In the genomic region with DNA sequence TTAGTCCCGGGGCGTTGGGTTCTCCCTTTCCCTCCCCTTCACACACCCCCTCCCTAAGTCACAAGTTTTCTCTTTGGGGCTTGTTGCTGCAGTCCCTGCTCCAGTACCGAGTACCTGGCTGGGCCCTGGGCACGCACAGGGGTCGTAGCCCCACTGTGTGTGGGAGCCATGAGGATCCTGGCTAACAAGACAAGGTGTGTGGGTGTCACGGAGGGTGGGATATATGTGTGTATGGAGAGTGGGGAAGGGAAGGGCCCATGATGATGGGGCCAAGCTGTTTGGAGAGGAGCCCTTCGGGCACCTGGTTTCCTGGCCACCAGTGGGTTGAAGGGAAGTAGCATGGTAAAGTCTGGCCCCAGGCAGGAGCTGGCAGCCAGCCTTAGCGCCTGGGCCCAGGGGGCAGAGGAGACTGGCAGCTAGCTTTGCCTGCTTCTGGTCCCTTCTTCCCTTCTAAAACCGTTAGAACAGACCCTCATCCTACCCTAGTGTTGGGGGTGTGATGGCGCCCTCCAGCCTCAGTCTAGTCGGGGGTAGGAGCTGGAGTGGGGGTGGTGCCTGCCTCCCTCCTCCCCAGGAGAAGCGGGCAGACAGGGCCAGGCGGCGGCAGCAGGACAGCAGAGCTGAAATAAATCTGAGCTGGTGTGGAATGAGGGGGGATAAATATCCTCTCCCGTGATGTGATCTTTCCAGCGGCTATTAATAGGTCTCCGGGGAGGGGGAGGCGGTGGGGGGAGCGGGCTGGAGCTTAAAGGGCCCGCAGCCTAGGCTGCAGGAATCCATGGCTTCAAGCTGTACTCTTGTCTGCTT, we compare ENCODE assay signal across 10 mouse cellular contexts. TPM values are rescaled to one million over a fixed set of nuclear protein-coding genes. Genes with fewer than 3 reads are reported as not detected.
DNase-seq lines count a peak whose midpoint lies in the region; ATAC-seq and TF ChIP-seq lines count a peak whose summit lies in the region.
"Had no signal": no experiment of that assay in that cellular context is flagged by ENCODE, and none has a peak within 500 bp of the region (broad histone marks: within the 10 kb centered on the region; RNA-seq: fewer than 3 reads in every experiment).

No protein-coding gene starts in this region.

- WGBS in kidney, adult 2 months, result 24% methylated on average over 20 of the region's 20 CpGs
- 7% methylated on average over 18 of the region's 20 CpGs for WGBS in forebrain, postnatal 0 days
- 5% methylated on average over 19 of the region's 20 CpGs for WGBS in hindbrain, embryonic 16.5 days
- 48% methylated on average over 19 of the region's 20 CpGs for WGBS in liver, postnatal 0 days (ENCODE audit: insufficient replicate concordance)
- WGBS in stomach, embryonic 16.5 days, result 12% methylated on average over 20 of the region's 20 CpGs

- H3K27ac ChIP-seq in kidney, adult 2 months (ENCODE audit: insufficient read depth, low read depth, low read length), result peak overlapping the region; percentile 40; the same call in 1 of the 2 replicates
- H3K27ac ChIP-seq in forebrain, postnatal 0 days (ENCODE audit: low read depth, low read length), result peak overlapping the region; percentile 85
- H3K27ac ChIP-seq in hindbrain, embryonic 16.5 days (ENCODE audit: low read depth, low read length), result peak overlapping the region; percentile 85
- H3K27ac ChIP-seq in liver, postnatal 0 days (ENCODE audit: low read depth), result 0 out of 2 replicates have a peak overlapping the region, but pooled peaks have one; percentile 1
- peak overlapping the region; percentile 98 for H3K27ac ChIP-seq in stomach, embryonic 16.5 days (ENCODE audit: low read length)

- H3K4me2 ChIP-seq in forebrain, postnatal 0 days (ENCODE audit: low read depth), result peak overlapping the region; percentile 89
- H3K4me2 ChIP-seq in hindbrain, embryonic 16.5 days (ENCODE audit: low read length), result peak overlapping the region; percentile 90
- peak overlapping the region; percentile 72 for H3K4me2 ChIP-seq in liver, postnatal 0 days (ENCODE audit: low read depth, low read length)
- H3K4me2 ChIP-seq in stomach, embryonic 16.5 days (ENCODE audit: low read depth, low read length), result peak overlapping the region; percentile 92

- no peaks in the 10 kb centered on the region for H3K9me3 ChIP-seq in forebrain, postnatal 0 days (ENCODE audit: low read length)
- H3K9me3 ChIP-seq in hindbrain, embryonic 16.5 days (ENCODE audit: control insufficient read depth, low read length), result no peaks in the 10 kb centered on the region
- no peaks in the 10 kb centered on the region for H3K9me3 ChIP-seq in liver, postnatal 0 days (ENCODE audit: low read length)
- H3K9me3 ChIP-seq in stomach, embryonic 16.5 days (replicated peaks; ENCODE audit: control insufficient read depth, low read length), result no peaks in the 10 kb centered on the region

- H3K4me1 ChIP-seq in kidney, adult 2 months (ENCODE audit: control insufficient read depth, insufficient read depth, low read length), result peaks cover 28% of the 10 kb centered on the region
- H3K4me1 ChIP-seq in forebrain, postnatal 0 days (ENCODE audit: insufficient read depth), result peaks cover 25% of the 10 kb centered on the region
- peaks cover 61% of the 10 kb centered on the region for H3K4me1 ChIP-seq in hindbrain, embryonic 16.5 days (ENCODE audit: control insufficient read depth, insufficient read depth, low read depth, low read length)
- H3K4me1 ChIP-seq in liver, postnatal 0 days (ENCODE audit: insufficient read depth), result peaks cover 32% of the 10 kb centered on the region
- H3K4me1 ChIP-seq in stomach, embryonic 16.5 days (ENCODE audit: control insufficient read depth, insufficient read depth, low read length), result peaks cover 70% of the 10 kb centered on the region

- H3K9ac ChIP-seq in forebrain, postnatal 0 days, result peak overlapping the region; percentile 61
- peak overlapping the region; percentile 71 for H3K9ac ChIP-seq in hindbrain, embryonic 16.5 days (ENCODE audit: low read depth, low read length)
- 0 out of 2 replicates have a peak overlapping the region, but pooled peaks have one; percentile 1 for H3K9ac ChIP-seq in liver, postnatal 0 days (replicated peaks)
- H3K9ac ChIP-seq in stomach, embryonic 16.5 days (ENCODE audit: low read length), result peak overlapping the region; percentile 76

- peak; percentile 36 for ATAC-seq in forebrain, postnatal 0 days
- ATAC-seq in hindbrain, embryonic 16.5 days, result peak; percentile 34; the same call in 1 of the 2 replicates
- no peak for ATAC-seq in liver, postnatal 0 days
- ATAC-seq in stomach, embryonic 16.5 days (ENCODE audit: insufficient read depth, low FRiP score), result peak; percentile 34; the same call in 1 of the 2 replicates

- H3K4me3 ChIP-seq in kidney, adult 2 months (ENCODE audit: insufficient read depth, low read depth, low read length), result peak overlapping the region; percentile 26; the same call in 1 of the 2 replicates
- peak overlapping the region; percentile 40 for H3K4me3 ChIP-seq in forebrain, postnatal 0 days (ENCODE audit: low read depth, low read length)
- peak overlapping the region; percentile 45 for H3K4me3 ChIP-seq in hindbrain, embryonic 16.5 days (ENCODE audit: low read length)
- H3K4me3 ChIP-seq in liver, postnatal 0 days (ENCODE audit: low read depth, low read length), result no peak overlapping the region
- H3K4me3 ChIP-seq in stomach, embryonic 16.5 days (replicated peaks; ENCODE audit: low read length), result peak overlapping the region; percentile 52

- no peak for TF ChIP-seq EP300 in liver, postnatal 0 days (IDR thresholded peaks at IDR 0.05; ENCODE audit: low read depth)

- no peak for TF ChIP-seq CTCF in kidney, adult 2 months (conservative IDR thresholded peaks at IDR 0.05; ENCODE audit: insufficient read depth, insufficient read length, low read depth, low read length)
- TF ChIP-seq CTCF in forebrain, postnatal 0 days (IDR thresholded peaks at IDR 0.05; ENCODE audit: low read depth), result no peak
- TF ChIP-seq CTCF in liver, postnatal 0 days (IDR thresholded peaks at IDR 0.05; ENCODE audit: low read depth), result no peak

- no peaks in the 10 kb centered on the region for H3K27me3 ChIP-seq in kidney, adult 2 months (replicated peaks; ENCODE audit: control insufficient read depth, insufficient read depth, low read length)
- no peaks in the 10 kb centered on the region for H3K27me3 ChIP-seq in forebrain, postnatal 0 days (ENCODE audit: insufficient read depth, low read length)
- H3K27me3 ChIP-seq in hindbrain, embryonic 16.5 days (replicated peaks; ENCODE audit: control insufficient read depth, insufficient read depth, low read length), result no peaks in the 10 kb centered on the region
- 0 out of 2 replicates have a peak, but pooled peaks cover 3% of the 10 kb centered on the region for H3K27me3 ChIP-seq in liver, postnatal 0 days (ENCODE audit: insufficient read depth, low read length)
- no peaks in the 10 kb centered on the region for H3K27me3 ChIP-seq in stomach, embryonic 16.5 days (ENCODE audit: control insufficient read depth, insufficient read depth, low read length)
- H3K27me3 ChIP-seq: Patski had no signal

- TF ChIP-seq POLR2A in kidney, adult 2 months (IDR thresholded peaks at IDR 0.05; ENCODE audit: low read depth, low read length), result no peak

- no peaks in the 10 kb centered on the region for H3K36me3 ChIP-seq in kidney, adult 2 months (ENCODE audit: control insufficient read depth, insufficient read depth, low read length)
- peaks cover 29% of the 10 kb centered on the region for H3K36me3 ChIP-seq in forebrain, postnatal 0 days (ENCODE audit: insufficient read depth)
- H3K36me3 ChIP-seq in hindbrain, embryonic 16.5 days (ENCODE audit: control insufficient read depth, insufficient read depth, low read length), result no peaks in the 10 kb centered on the region
- peaks cover 4% of the 10 kb centered on the region; the same call in 1 of the 2 replicates for H3K36me3 ChIP-seq in liver, postnatal 0 days (replicated peaks; ENCODE audit: insufficient read depth, low read length)
- H3K36me3 ChIP-seq in stomach, embryonic 16.5 days (ENCODE audit: control insufficient read depth, insufficient read depth, low read length), result no peaks in the 10 kb centered on the region

- peak; percentile 56 for DNase-seq in kidney, adult 2 months
- no peak for DNase-seq in kidney, adult 8-10 months
- peak; percentile 83 for DNase-seq in brain, adult 2 months (ENCODE audit: low read depth, low spot score)
- peak; percentile 61 for DNase-seq in forebrain, postnatal 0 days
- DNase-seq in liver, postnatal 0 days, result no peak
- no peak for DNase-seq in spleen, postnatal 10 days (ENCODE audit: low spot score in 2 of 2)

RNA-seq across cellular contexts. Expression of a gene that starts 16.9 kb away (rescaled TPM):
- polyA plus RNA-seq in kidney, adult 2 months (2012; rRNA removed), result 23.1 and 25.1 TPM in 2 replicates
- 29.2 and 38.7 TPM in 2 replicates for total RNA-seq in forebrain, postnatal 0 days (2014; rRNA removed)
- polyA plus RNA-seq in forebrain, postnatal 0 days (2015; fragmentation: Nextera tagmentation; extraction: Ambion mirVana), result 9.3 and 13.0 TPM in 2 replicates
- 9.7 and 11.1 TPM in 2 replicates for polyA plus RNA-seq in hindbrain, embryonic 16.5 days (2015; fragmentation: Nextera tagmentation; extraction: Ambion mirVana)
- 2.0 and 2.2 TPM in 2 replicates for polyA plus RNA-seq in liver, postnatal 0 days (2015; fragmentation: Nextera tagmentation; extraction: Ambion mirVana)
- 9.0 and 10.6 TPM in 2 replicates for polyA plus RNA-seq in stomach, embryonic 16.5 days (2015; fragmentation: Nextera tagmentation; extraction: Ambion mirVana)

RNA-seq across cellular contexts. Expression of a gene that starts 44.8 kb away (rescaled TPM):
- polyA plus RNA-seq in kidney, adult 2 months (2012; rRNA removed), result 9.0 and 11.6 TPM in 2 replicates
- total RNA-seq in forebrain, postnatal 0 days (2014; rRNA removed), result not detected in 2 replicates
- not detected in 2 replicates for polyA plus RNA-seq in forebrain, postnatal 0 days (2015; fragmentation: Nextera tagmentation; extraction: Ambion mirVana)
- polyA plus RNA-seq in hindbrain, embryonic 16.5 days (2015; fragmentation: Nextera tagmentation; extraction: Ambion mirVana), result not detected in 2 replicates
- not detected in 2 replicates for polyA plus RNA-seq in liver, postnatal 0 days (2015; fragmentation: Nextera tagmentation; extraction: Ambion mirVana)
- 31.1 and 39.0 TPM in 2 replicates for polyA plus RNA-seq in stomach, embryonic 16.5 days (2015; fragmentation: Nextera tagmentation; extraction: Ambion mirVana)
- polyA plus RNA-seq: large intestine, adult 2 months; Patski had no signal

RNA-seq across cellular contexts. Expression of a gene that starts 58.6 kb away (rescaled TPM):
- polyA plus RNA-seq in kidney, adult 2 months (2012; rRNA removed), result not detected in 2 replicates
- not detected in 2 replicates for total RNA-seq in forebrain, postnatal 0 days (2014; rRNA removed)
- not detected in 2 replicates for polyA plus RNA-seq in forebrain, postnatal 0 days (2015; fragmentation: Nextera tagmentation; extraction: Ambion mirVana)
- polyA plus RNA-seq in hindbrain, embryonic 16.5 days (2015; fragmentation: Nextera tagmentation; extraction: Ambion mirVana), result not detected in 2 replicates
- polyA plus RNA-seq in liver, postnatal 0 days (2015; fragmentation: Nextera tagmentation; extraction: Ambion mirVana), result not detected in 2 replicates
- polyA plus RNA-seq in stomach, embryonic 16.5 days (2015; fragmentation: Nextera tagmentation; extraction: Ambion mirVana), result not detected in 2 replicates
- polyA plus RNA-seq: large intestine, adult 2 months; Patski had no signal

Comparison
In these comparisons a context has a peak if more than half of its experiments do, and no peak if none do; other contexts are left out.
1. DNase-seq: peak in kidney, adult 2 months (single experiment), brain, adult 2 months (single experiment) and forebrain, postnatal 0 days (single experiment); none in kidney, adult 8-10 months (0 of 2), liver, postnatal 0 days (single experiment) and spleen, postnatal 10 days (0 of 2).
2. H3K27ac ChIP-seq: peak in every context shown above with its lines; median percentile 98 in stomach, embryonic 16.5 days; 85 in forebrain, postnatal 0 days; 85 in hindbrain, embryonic 16.5 days; 40 in kidney, adult 2 months; 1 in liver, postnatal 0 days.
3. H3K9ac ChIP-seq: peak in every context shown above with its lines; median percentile 76 in stomach, embryonic 16.5 days; 71 in hindbrain, embryonic 16.5 days; 61 in forebrain, postnatal 0 days; 1 in liver, postnatal 0 days.
4. Peak in every context shown above with its lines, with median percentiles within 50 percentile points of each other: H3K4me2 ChIP-seq.